Mouse (Mus musculus) kidney, postnatal 25 days (tissue): Measurements from ENCODE around the gene Pdik1l.
A peak's percentile ranks its signal among the peaks of the same experiment; 100 is the strongest.

Experiments used
- DNase-seq, 2 experiments: peaks; one replicate each; pipeline ENCODE4 v3.0.0; 2021; ENCODE audit warnings: mixed read lengths in 2 of 2

Gene Pdik1l

GRCm38 (mm10) chr4:134237582-134238278 is 50.0 kb downstream of the Pdik1l start:
- DNase-seq, result no peak

- DNase-seq, result no peak
Observed at GRCm38 (mm10) chr4:134234876-134235275, 52.8 kb downstream of the Pdik1l start.

GRCm38 (mm10) chr4:134230431-134230830 is 57.3 kb downstream of the Pdik1l start:
- peak; percentile 38 to 70 for DNase-seq

- DNase-seq, result no peak
Observed at GRCm38 (mm10) chr4:134227194-134227593, 60.5 kb downstream of the Pdik1l start, which contains the start of gene Catsper4. Gene Catsper4, minus strand, starts transcription at chr4:134227383.
